In genomic region chr15:98601832-98602190, GRCm38 (mm10) we compare ENCODE assay signal across 12 mouse cellular contexts. TPM values are rescaled to one million over a fixed set of nuclear protein-coding genes. Genes with fewer than 3 reads are reported as not detected.
DNase-seq lines count a peak whose midpoint lies in the region; ATAC-seq and TF ChIP-seq lines count a peak whose summit lies in the region.
"Had no signal": no experiment of that assay in that cellular context is flagged by ENCODE, and none has a peak within 500 bp of the region (broad histone marks: within the 10 kb centered on the region; RNA-seq: fewer than 3 reads in every experiment).

No protein-coding gene starts in this region.

- peak overlapping the region; percentile 92 to 98 for H3K27ac ChIP-seq in heart, embryonic 14.5 days (replicated peaks in 1 of 2; ENCODE audit: control insufficient read depth in 1 of 2, insufficient read depth in 1 of 2, low read depth in 2 of 2, low read length in 2 of 2)
- no peak overlapping the region for H3K27ac ChIP-seq in midbrain, embryonic 12.5 days (replicated peaks)
- no peak overlapping the region for H3K27ac ChIP-seq in midbrain, postnatal 0 days (ENCODE audit: low read depth, low read length)
- H3K27ac ChIP-seq in intestine, embryonic 15.5 days, result no peak overlapping the region
- peak overlapping the region; percentile 74; the same call in 1 of the 2 replicates for H3K27ac ChIP-seq in stomach, embryonic 14.5 days (ENCODE audit: low read length)

- peak overlapping the region; percentile 45 to 56 for H3K4me3 ChIP-seq in heart, embryonic 14.5 days (ENCODE audit: control insufficient read depth in 1 of 2, insufficient read depth in 1 of 2, low read depth in 1 of 2, low read length in 2 of 2)
- no peak overlapping the region for H3K4me3 ChIP-seq in midbrain, embryonic 12.5 days
- H3K4me3 ChIP-seq in midbrain, postnatal 0 days (ENCODE audit: low read depth, low read length), result no peak overlapping the region
- peak overlapping the region; percentile 29 for H3K4me3 ChIP-seq in intestine, embryonic 15.5 days (replicated peaks)
- peak overlapping the region; percentile 17; the same call in 1 of the 2 replicates for H3K4me3 ChIP-seq in stomach, embryonic 14.5 days (ENCODE audit: low read depth, low read length)

- peaks cover 79% of the 10 kb centered on the region for H3K36me3 ChIP-seq in heart, embryonic 14.5 days (ENCODE audit: control insufficient read depth, insufficient read depth, low read length)
- peaks cover 72% of the 10 kb centered on the region for H3K36me3 ChIP-seq in midbrain, embryonic 12.5 days
- H3K36me3 ChIP-seq in midbrain, postnatal 0 days (ENCODE audit: insufficient read depth, low read length), result peaks cover 44% of the 10 kb centered on the region
- peaks cover 41% of the 10 kb centered on the region for H3K36me3 ChIP-seq in intestine, embryonic 15.5 days
- peaks cover 50% of the 10 kb centered on the region for H3K36me3 ChIP-seq in stomach, embryonic 14.5 days (ENCODE audit: control insufficient read depth, insufficient read depth, low read length)

- ATAC-seq in heart, embryonic 14.5 days (ENCODE audit: insufficient number of reproducible peaks, insufficient read depth, low FRiP score, low read depth), result no peak
- ATAC-seq in midbrain, embryonic 12.5 days (ENCODE audit: low FRiP score, low read depth), result no peak
- ATAC-seq in midbrain, postnatal 0 days (ENCODE audit: low FRiP score), result no peak
- no peak; the same call in 1 of the 2 replicates for ATAC-seq in intestine, embryonic 15.5 days
- ATAC-seq in stomach, embryonic 14.5 days (ENCODE audit: insufficient number of reproducible peaks, insufficient read depth, low FRiP score, low read depth), result no peak

- no peak for TF ChIP-seq CTCF in midbrain, postnatal 0 days (IDR thresholded peaks at IDR 0.05)

- H3K9ac ChIP-seq in heart, embryonic 14.5 days (ENCODE audit: low read length), result peak overlapping the region; percentile 80
- H3K9ac ChIP-seq in midbrain, embryonic 12.5 days (replicated peaks), result 0 out of 2 replicates have a peak overlapping the region, but pooled peaks have one; percentile 1
- no peak overlapping the region for H3K9ac ChIP-seq in midbrain, postnatal 0 days (replicated peaks; ENCODE audit: low read length, poor library complexity, severe bottlenecking)
- H3K9ac ChIP-seq in intestine, embryonic 15.5 days, result peak overlapping the region; percentile 44; the same call in 1 of the 2 replicates
- H3K9ac ChIP-seq in stomach, embryonic 14.5 days (replicated peaks; ENCODE audit: low read depth, low read length), result no peak overlapping the region

- peaks cover 57 to 69% of the 10 kb centered on the region in 2 experiments for H3K4me1 ChIP-seq in heart, embryonic 14.5 days (ENCODE audit: control insufficient read depth in 2 of 2, insufficient read depth in 2 of 2, low read length in 2 of 2)
- peaks cover 18% of the 10 kb centered on the region for H3K4me1 ChIP-seq in midbrain, embryonic 12.5 days
- H3K4me1 ChIP-seq in midbrain, postnatal 0 days (ENCODE audit: insufficient read depth, low read length), result no peaks in the 10 kb centered on the region
- H3K4me1 ChIP-seq in intestine, embryonic 15.5 days (replicated peaks), result peaks cover 35% of the 10 kb centered on the region
- H3K4me1 ChIP-seq in stomach, embryonic 14.5 days (ENCODE audit: control insufficient read depth, insufficient read depth, low read length), result peaks cover 25% of the 10 kb centered on the region; the same call in 1 of the 2 replicates

- no peaks in the 10 kb centered on the region for H3K27me3 ChIP-seq in heart, embryonic 14.5 days (ENCODE audit: control insufficient read depth, insufficient read depth, low read length)
- no peaks in the 10 kb centered on the region for H3K27me3 ChIP-seq in midbrain, embryonic 12.5 days
- no peaks in the 10 kb centered on the region for H3K27me3 ChIP-seq in midbrain, postnatal 0 days (ENCODE audit: insufficient read depth, low read length)
- no peaks in the 10 kb centered on the region for H3K27me3 ChIP-seq in intestine, embryonic 15.5 days (replicated peaks)
- H3K27me3 ChIP-seq in stomach, embryonic 14.5 days (ENCODE audit: control insufficient read depth, insufficient read depth, low read length), result no peaks in the 10 kb centered on the region

- H3K9me3 ChIP-seq in heart, embryonic 14.5 days (ENCODE audit: control insufficient read depth, low read length), result no peaks in the 10 kb centered on the region
- no peaks in the 10 kb centered on the region for H3K9me3 ChIP-seq in midbrain, embryonic 12.5 days
- no peaks in the 10 kb centered on the region for H3K9me3 ChIP-seq in midbrain, postnatal 0 days (ENCODE audit: low read length)
- H3K9me3 ChIP-seq in intestine, embryonic 15.5 days, result no peaks in the 10 kb centered on the region
- no peaks in the 10 kb centered on the region for H3K9me3 ChIP-seq in stomach, embryonic 14.5 days (ENCODE audit: control insufficient read depth, low read depth, low read length)

- peak overlapping the region; percentile 90 for H3K4me2 ChIP-seq in heart, embryonic 14.5 days (ENCODE audit: low read length)
- no peak overlapping the region for H3K4me2 ChIP-seq in midbrain, embryonic 12.5 days (replicated peaks)
- no peak overlapping the region; the same call in 1 of the 2 replicates for H3K4me2 ChIP-seq in midbrain, postnatal 0 days (ENCODE audit: low read depth, low read length, poor library complexity, severe bottlenecking)
- H3K4me2 ChIP-seq in intestine, embryonic 15.5 days (replicated peaks), result peak overlapping the region; percentile 62
- H3K4me2 ChIP-seq in stomach, embryonic 14.5 days (replicated peaks; ENCODE audit: low read depth, low read length), result peak overlapping the region; percentile 44

- DNase-seq in heart, postnatal 36 days, result no peak
- DNase-seq in midbrain, postnatal 0 days (ENCODE audit: low spot score), result no peak
- no peak for DNase-seq in left cerebral cortex, adult 9 months (ENCODE audit: low spot score in 2 of 2)
- no peak for DNase-seq in cerebellum, adult 11 months
- DNase-seq: right cerebral cortex, postnatal 25 days had no signal

- WGBS in heart, embryonic 14.5 days, result 14% methylated on average over 7 of the region's 7 CpGs
- 84% methylated on average over 7 of the region's 7 CpGs for WGBS in midbrain, embryonic 12.5 days
- 74% methylated on average over 7 of the region's 7 CpGs for WGBS in midbrain, postnatal 0 days
- WGBS in intestine, embryonic 15.5 days, result 68% methylated on average over 7 of the region's 7 CpGs
- WGBS in stomach, embryonic 14.5 days, result 71% methylated on average over 7 of the region's 7 CpGs

- intact Hi-C loops in heart, postnatal 36 days (cut with DNase I), result loop anchor here (2.0 kb wide), 1 partner anchor 19 kb away; no protein-coding TSS in a partner anchor

RNA-seq across cellular contexts. Expression of gene Adcy6, which starts 8.1 kb away (rescaled TPM):
- 35.2 and 43.7 TPM in 2 replicates for polyA plus RNA-seq in heart, embryonic 14.5 days (2014; fragmentation: Nextera tagmentation; extraction: Ambion mirVana)
- 100 to 1,000 TPM; 207 TPM for total RNA-seq in heart, postnatal 36 days (2021)
- 15.6 and 17.2 TPM in 2 replicates for polyA plus RNA-seq in midbrain, embryonic 12.5 days (2016; fragmentation: Nextera tagmentation; extraction: Ambion mirVana)
- 38.0 and 40.3 TPM in 2 replicates for total RNA-seq in midbrain, postnatal 0 days (2014; rRNA removed)
- 5.5 and 7.2 TPM in 2 replicates for polyA plus RNA-seq in midbrain, postnatal 0 days (2015; fragmentation: Nextera tagmentation; extraction: Ambion mirVana)
- polyA plus RNA-seq in intestine, embryonic 15.5 days (2015; fragmentation: Nextera tagmentation; extraction: Ambion mirVana), result 21.4 and 23.0 TPM in 2 replicates
- 21.9 and 23.0 TPM in 2 replicates for polyA plus RNA-seq in stomach, embryonic 14.5 days (2014; fragmentation: Nextera tagmentation; extraction: Ambion mirVana)

RNA-seq across cellular contexts. Expression of gene Cacnb3, which starts 28.8 kb away (rescaled TPM):
- 6.1 and 6.6 TPM in 2 replicates for polyA plus RNA-seq in heart, embryonic 14.5 days (2014; fragmentation: Nextera tagmentation; extraction: Ambion mirVana)
- total RNA-seq in heart, postnatal 36 days (2021), result 1 to 10 TPM; 3.3 to 4.0 TPM
- 86.2 and 99.6 TPM in 2 replicates for polyA plus RNA-seq in midbrain, embryonic 12.5 days (2016; fragmentation: Nextera tagmentation; extraction: Ambion mirVana)
- 211 and 239 TPM in 2 replicates for total RNA-seq in midbrain, postnatal 0 days (2014; rRNA removed)
- polyA plus RNA-seq in midbrain, postnatal 0 days (2015; fragmentation: Nextera tagmentation; extraction: Ambion mirVana), result 150 and 155 TPM in 2 replicates
- polyA plus RNA-seq in intestine, embryonic 15.5 days (2015; fragmentation: Nextera tagmentation; extraction: Ambion mirVana), result 24.9 and 26.7 TPM in 2 replicates
- 34.4 TPM in 2 replicates for polyA plus RNA-seq in stomach, embryonic 14.5 days (2014; fragmentation: Nextera tagmentation; extraction: Ambion mirVana)

RNA-seq across cellular contexts. Expression of gene 4930415O20Rik, which starts 31.0 kb away (rescaled TPM):
- 0.53 and 0.66 TPM in 2 replicates for polyA plus RNA-seq in heart, embryonic 14.5 days (2014; fragmentation: Nextera tagmentation; extraction: Ambion mirVana)
- 1 to 10 TPM; 1.6 TPM for total RNA-seq in heart, postnatal 36 days (2021)
- polyA plus RNA-seq in midbrain, embryonic 12.5 days (2016; fragmentation: Nextera tagmentation; extraction: Ambion mirVana), result not detected in 2 replicates
- total RNA-seq in midbrain, postnatal 0 days (2014; rRNA removed), result 0.82 TPM in 1 of 2 replicates, not detected in the other
- 0.31 TPM in 1 of 2 replicates, not detected in the other for polyA plus RNA-seq in midbrain, postnatal 0 days (2015; fragmentation: Nextera tagmentation; extraction: Ambion mirVana)
- polyA plus RNA-seq in intestine, embryonic 15.5 days (2015; fragmentation: Nextera tagmentation; extraction: Ambion mirVana), result 0.77 TPM in 1 of 2 replicates, not detected in the other
- not detected in 2 replicates for polyA plus RNA-seq in stomach, embryonic 14.5 days (2014; fragmentation: Nextera tagmentation; extraction: Ambion mirVana)
- total RNA-seq: layer of hippocampus, adult 8-10 months had no signal
- polyA plus RNA-seq: cortical plate, adult 2 months; urinary bladder, adult 2 months had no signal

RNA-seq across cellular contexts. Expression of gene Ccnt1, which starts 31.1 kb away (rescaled TPM):
- 34.0 and 39.2 TPM in 2 replicates for polyA plus RNA-seq in heart, embryonic 14.5 days (2014; fragmentation: Nextera tagmentation; extraction: Ambion mirVana)
- total RNA-seq in heart, postnatal 36 days (2021), result 10 to 100 TPM; 27.6 to 32.1 TPM
- polyA plus RNA-seq in midbrain, embryonic 12.5 days (2016; fragmentation: Nextera tagmentation; extraction: Ambion mirVana), result 63.3 and 63.9 TPM in 2 replicates
- 36.1 and 54.6 TPM in 2 replicates for total RNA-seq in midbrain, postnatal 0 days (2014; rRNA removed)
- polyA plus RNA-seq in midbrain, postnatal 0 days (2015; fragmentation: Nextera tagmentation; extraction: Ambion mirVana), result 47.4 and 49.7 TPM in 2 replicates
- 42.4 and 44.9 TPM in 2 replicates for polyA plus RNA-seq in intestine, embryonic 15.5 days (2015; fragmentation: Nextera tagmentation; extraction: Ambion mirVana)
- 60.0 and 61.2 TPM in 2 replicates for polyA plus RNA-seq in stomach, embryonic 14.5 days (2014; fragmentation: Nextera tagmentation; extraction: Ambion mirVana)

Comparison
In these comparisons a context has a peak if more than half of its experiments do, and no peak if none do; other contexts are left out.
1. H3K9ac ChIP-seq: peak in heart, embryonic 14.5 days (single experiment), midbrain, embryonic 12.5 days (single experiment) and intestine, embryonic 15.5 days (single experiment); none in midbrain, postnatal 0 days (single experiment) and stomach, embryonic 14.5 days (single experiment).
2. H3K27ac ChIP-seq: peak in heart, embryonic 14.5 days (2 of 2) and stomach, embryonic 14.5 days (single experiment); none in midbrain, embryonic 12.5 days (single experiment), midbrain, postnatal 0 days (single experiment) and intestine, embryonic 15.5 days (single experiment).
3. H3K4me2 ChIP-seq: peak in heart, embryonic 14.5 days (single experiment), intestine, embryonic 15.5 days (single experiment) and stomach, embryonic 14.5 days (single experiment); none in midbrain, embryonic 12.5 days (single experiment) and midbrain, postnatal 0 days (single experiment).
4. H3K4me3 ChIP-seq: peak in heart, embryonic 14.5 days (2 of 2), intestine, embryonic 15.5 days (single experiment) and stomach, embryonic 14.5 days (single experiment); none in midbrain, embryonic 12.5 days (single experiment) and midbrain, postnatal 0 days (single experiment).